In the genomic region with DNA sequence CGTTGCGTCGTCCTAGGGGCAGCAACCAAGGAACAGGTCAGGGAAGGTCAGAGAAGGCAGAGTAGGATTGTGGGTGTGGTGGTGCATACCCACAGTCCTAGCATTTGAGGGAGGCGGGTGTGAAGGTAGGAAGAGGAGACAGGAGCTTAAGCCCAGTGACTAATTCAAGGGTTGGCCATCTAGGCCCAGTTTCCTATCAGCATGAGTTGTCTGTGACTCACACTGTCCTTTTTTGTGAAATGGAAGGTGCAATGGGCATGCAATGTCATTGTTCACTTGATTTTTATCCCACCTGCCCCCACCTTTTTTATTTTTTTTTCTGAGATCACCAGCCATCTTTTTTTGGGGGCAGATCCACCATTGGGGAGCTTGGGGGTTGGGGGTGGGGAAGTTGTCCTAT, we compare ENCODE assay signal across 8 mouse cellular contexts. TPM values are rescaled to one million over a fixed set of nuclear protein-coding genes. Genes with fewer than 3 reads are reported as not detected.
A peak's percentile ranks its signal among the peaks of the same experiment; 100 is the strongest.
DNase-seq lines count a peak whose midpoint lies in the region; ATAC-seq and TF ChIP-seq lines count a peak whose summit lies in the region.
"Had no signal": no experiment of that assay in that cellular context is flagged by ENCODE, and none has a peak within 500 bp of the region (broad histone marks: within the 10 kb centered on the region; RNA-seq: fewer than 3 reads in every experiment).

No protein-coding gene starts in this region.

- no peak for ATAC-seq in midbrain, embryonic 16.5 days

- no peak overlapping the region for H3K4me3 ChIP-seq in layer of hippocampus, adult 2 months
- peak overlapping the region; percentile 8 for H3K4me3 ChIP-seq in bone marrow, adult 2 months (replicated peaks; ENCODE audit: control insufficient read depth, low read depth, low read length)
- no peak overlapping the region for H3K4me3 ChIP-seq in embryonic fibroblast, embryonic 13.5 days (ENCODE audit: insufficient read depth, low read length)
- no peak overlapping the region for H3K4me3 ChIP-seq in midbrain, embryonic 16.5 days (ENCODE audit: low read depth, low read length)

- WGBS in bone marrow, adult 2 months = 88% methylated on average over 4 of the region's 4 CpGs
- WGBS in midbrain, embryonic 16.5 days = 93% methylated on average over 4 of the region's 4 CpGs

- H3K4me2 ChIP-seq in midbrain, embryonic 16.5 days (ENCODE audit: low read length) = no peak overlapping the region

- DNase-seq in layer of hippocampus, adult 2 months (ENCODE audit: low spot score in 2 of 2) = no peak
- no peak for DNase-seq in layer of hippocampus, adult 9-11 months
- DNase-seq in adrenal gland, postnatal 10 days = no peak
- DNase-seq in cerebellum, adult 9-11 months = no peak

- no peaks in the 10 kb centered on the region for H3K9me3 ChIP-seq in midbrain, embryonic 16.5 days (replicated peaks; ENCODE audit: control insufficient read depth, low read length, poor library complexity, severe bottlenecking)

- H3K27me3 ChIP-seq in midbrain, embryonic 16.5 days (ENCODE audit: control insufficient read depth, insufficient read depth, low read depth, low read length) = no peaks in the 10 kb centered on the region

- H3K4me1 ChIP-seq in bone marrow, adult 2 months (ENCODE audit: control insufficient read depth, insufficient read depth, low read length) = no peaks in the 10 kb centered on the region; the same call in 1 of the 2 replicates
- H3K4me1 ChIP-seq in embryonic fibroblast, embryonic 13.5 days (ENCODE audit: control insufficient read depth, insufficient read depth, low read length) = peaks cover 43% of the 10 kb centered on the region
- no peaks in the 10 kb centered on the region; the same call in 1 of the 2 replicates for H3K4me1 ChIP-seq in midbrain, embryonic 16.5 days (ENCODE audit: control insufficient read depth, insufficient read depth, low read length)

- H3K27ac ChIP-seq in layer of hippocampus, adult 2 months = peak overlapping the region; percentile 70
- H3K27ac ChIP-seq in bone marrow, adult 2 months (ENCODE audit: control insufficient read depth, insufficient read depth, low read depth, low read length, poor library complexity) = no peak overlapping the region
- H3K27ac ChIP-seq in embryonic fibroblast, embryonic 13.5 days (ENCODE audit: insufficient read depth, low read length) = peak overlapping the region; percentile 84
- peak overlapping the region; percentile 43; the same call in 1 of the 2 replicates for H3K27ac ChIP-seq in midbrain, embryonic 16.5 days (ENCODE audit: low read length)

- TF ChIP-seq CTCF in layer of hippocampus, adult 2 months (conservative IDR thresholded peaks at IDR 0.05) = no peak
- no peak for TF ChIP-seq CTCF in bone marrow, adult 2 months (IDR thresholded peaks at IDR 0.05; ENCODE audit: control insufficient read depth, insufficient read depth, low read length)
- TF ChIP-seq CTCF in embryonic fibroblast, embryonic 13.5 days (IDR thresholded peaks at IDR 0.05; ENCODE audit: borderline replicate concordance, insufficient read depth, low read length) = no peak

- no peaks in the 10 kb centered on the region for H3K36me3 ChIP-seq in midbrain, embryonic 16.5 days (ENCODE audit: control insufficient read depth, insufficient read depth, low read length)

- no peak for TF ChIP-seq POLR2A in bone marrow, adult 2 months (IDR thresholded peaks at IDR 0.05; ENCODE audit: borderline replicate concordance, control insufficient read depth, low read depth, low read length)
- TF ChIP-seq POLR2A in embryonic fibroblast, embryonic 13.5 days (IDR thresholded peaks at IDR 0.05; ENCODE audit: low read depth, low read length) = no peak

- H3K9ac ChIP-seq in midbrain, embryonic 16.5 days (ENCODE audit: low read depth, low read length) = no peak overlapping the region

RNA-seq across cellular contexts. Expression of a gene that starts 29.5 kb away (rescaled TPM):
- 100 to 1,000 TPM; 239 to 255 TPM for total RNA-seq in layer of hippocampus, adult 2 months (2021)
- polyA plus RNA-seq in bone marrow, adult 2 months (2011; ENCODE audit: insufficient read depth, insufficient read length, low replicate concordance, missing spikeins) = 1.6 and 11.5 TPM in 2 replicates
- 195 and 242 TPM in 2 replicates for polyA plus RNA-seq in embryonic fibroblast, embryonic 13.5 days (2011; ENCODE audit: insufficient read length, low read depth, missing spikeins)
- polyA plus RNA-seq in midbrain, embryonic 16.5 days (2015; fragmentation: Nextera tagmentation; extraction: Ambion mirVana) = 15.5 and 15.6 TPM in 2 replicates
- 10 to 100 TPM; 76.1 to 89.5 TPM for total RNA-seq in adrenal gland, postnatal 10 days (2021)
- total RNA-seq: neutrophil, adult 5-6 weeks had no signal

Comparison
In these comparisons a context has a peak if more than half of its experiments do, and no peak if none do; other contexts are left out.
1. RNA of a gene that starts 29.5 kb away (polyA plus RNA-seq): 195 to 242 TPM in embryonic fibroblast, embryonic 13.5 days; 15.5 to 15.6 TPM in midbrain, embryonic 16.5 days and 1.6 to 11.5 TPM in bone marrow, adult 2 months; every median in the first group is over 10 times any median in the second.